Mouse (Mus musculus): ENCODE data around the gene Rcan2.

DNA sequence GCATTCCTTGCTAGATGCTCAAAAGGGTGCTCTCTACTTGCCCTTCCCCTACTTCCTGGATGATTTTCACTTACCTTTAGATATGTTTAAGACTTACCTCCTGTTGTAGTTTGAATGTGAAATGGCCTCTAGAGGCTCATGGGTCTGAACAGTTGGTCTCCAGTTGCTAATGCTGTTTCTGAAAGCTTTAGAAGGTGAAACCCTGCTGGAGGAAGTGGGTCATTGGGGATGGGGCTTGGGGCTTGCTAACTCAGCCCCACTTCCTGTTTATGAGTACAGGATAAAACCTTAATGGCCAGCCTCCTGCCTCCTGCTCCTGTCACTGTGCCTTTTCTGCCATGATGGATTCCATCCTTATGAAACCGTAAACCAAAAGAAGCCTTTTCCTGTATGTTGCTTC is 181.4 kb downstream of the Rcan2 start:
- no peak for TF ChIP-seq POLR2A (IDR thresholded peaks at IDR 0.05; ENCODE audit: insufficient read depth, low read length)
- no peak for TF ChIP-seq CTCF (IDR thresholded peaks at IDR 0.05; ENCODE audit: low read depth, low read length)
